Mouse (Mus musculus): ENCODE measurements around the gene Spag9.

The Spag9 gene

DNA sequence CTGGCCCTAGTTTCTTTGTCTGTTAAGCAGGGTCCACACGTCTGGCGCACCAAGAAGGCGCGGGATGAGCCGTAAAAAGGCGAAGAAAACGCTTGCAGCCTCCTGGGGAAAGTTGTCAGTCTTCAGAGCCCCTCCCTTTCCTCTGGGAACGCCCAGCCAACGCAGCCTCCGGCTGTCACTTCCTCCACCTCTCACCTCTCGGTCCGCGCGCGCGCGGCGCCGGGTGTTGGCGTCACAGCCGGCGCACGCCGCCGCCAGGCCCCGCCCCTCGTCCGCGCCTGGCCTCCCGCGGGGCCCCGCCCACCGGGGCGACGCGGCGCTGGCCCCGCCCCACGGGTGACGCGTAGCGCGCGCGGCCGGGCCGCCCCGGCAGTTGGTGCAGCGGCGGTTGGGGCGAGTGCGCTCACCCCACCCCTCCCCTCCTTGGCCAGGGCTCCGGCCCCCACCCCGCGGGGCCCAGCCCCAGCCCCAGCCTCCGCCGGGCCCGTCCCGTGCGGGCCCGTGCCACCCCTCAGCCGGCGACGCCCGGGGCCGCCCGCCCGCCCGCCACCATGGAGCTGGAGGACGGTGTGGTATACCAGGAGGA, at the start of gene Spag9:
Gene Spag9, plus strand, starts transcription at position 372 of the 586 bp plus-strand sequence.
- DNase-seq = peak; percentile 93

DNA sequence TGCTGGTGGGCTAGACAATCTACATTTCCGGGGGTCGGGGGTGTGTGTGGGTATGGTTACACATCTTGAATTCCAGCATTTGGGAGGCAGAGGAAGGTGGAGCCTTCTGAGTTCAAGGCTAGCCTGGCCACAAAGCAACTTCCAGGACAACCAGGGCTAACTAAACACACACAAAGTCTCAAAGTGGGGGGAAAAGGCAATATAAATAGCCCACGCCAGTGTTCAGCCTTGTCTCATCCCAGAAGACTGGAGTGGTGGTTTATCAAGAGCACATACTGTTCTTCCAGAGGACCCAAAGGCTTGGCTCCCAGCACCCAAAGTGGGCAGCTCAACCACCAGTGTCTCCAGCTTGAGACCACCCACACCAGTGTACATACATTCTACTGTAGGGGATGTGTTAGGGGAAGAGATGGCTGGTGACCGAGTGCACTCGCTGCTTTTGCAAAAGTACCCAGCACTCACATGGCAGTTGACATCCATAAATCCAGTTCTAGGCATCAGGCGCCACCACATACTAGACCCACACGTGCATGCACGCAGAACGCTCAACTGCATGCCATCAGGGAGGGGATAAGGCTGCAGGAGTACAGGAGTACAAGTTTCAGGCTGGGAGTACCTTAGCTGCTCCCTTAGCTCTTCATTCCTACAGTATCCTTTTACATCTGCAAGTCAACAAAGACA, 46.9 kb upstream of the Spag9 start:
- DNase-seq = no peak

DNA sequence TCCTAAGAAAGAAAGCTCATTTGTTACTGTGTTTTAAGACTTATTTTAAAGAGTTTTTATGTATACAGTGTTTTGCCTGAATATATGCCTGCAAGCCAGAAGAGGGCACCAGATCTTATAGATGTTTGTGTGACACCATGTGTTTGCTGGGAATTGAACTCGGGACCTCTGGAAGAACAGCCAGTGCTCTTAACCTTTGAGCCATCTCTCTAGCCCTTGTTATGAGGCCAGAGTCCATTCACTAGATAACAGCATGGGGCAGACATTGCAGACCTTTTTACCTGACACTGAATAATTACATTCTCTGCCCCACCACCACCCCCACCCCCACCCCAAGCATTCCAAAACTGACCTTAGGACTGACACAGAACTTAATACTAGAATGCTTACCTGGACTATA, 45.8 kb upstream of the Spag9 start:
- no peak for DNase-seq

DNA sequence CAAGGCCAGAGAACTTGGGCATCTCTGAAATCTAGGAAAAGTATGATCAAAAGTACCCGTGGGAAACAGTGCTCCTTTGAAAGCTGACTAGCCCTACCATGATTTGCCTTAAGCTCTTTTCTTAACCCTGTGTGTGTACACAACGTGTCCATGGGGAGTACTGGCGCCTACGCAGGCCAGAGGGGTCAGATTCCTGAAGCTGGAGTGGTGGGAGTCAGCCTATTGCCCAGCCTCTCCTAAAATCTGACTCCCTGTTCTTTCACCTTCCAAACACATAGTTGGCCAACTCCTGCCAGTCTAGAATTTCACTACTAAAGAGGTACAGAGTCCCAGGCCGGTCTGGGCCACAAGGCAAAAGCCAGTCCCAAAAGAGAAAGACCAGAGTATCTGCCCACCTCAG, 43.5 kb upstream of the Spag9 start:
- DNase-seq = no peak

DNA sequence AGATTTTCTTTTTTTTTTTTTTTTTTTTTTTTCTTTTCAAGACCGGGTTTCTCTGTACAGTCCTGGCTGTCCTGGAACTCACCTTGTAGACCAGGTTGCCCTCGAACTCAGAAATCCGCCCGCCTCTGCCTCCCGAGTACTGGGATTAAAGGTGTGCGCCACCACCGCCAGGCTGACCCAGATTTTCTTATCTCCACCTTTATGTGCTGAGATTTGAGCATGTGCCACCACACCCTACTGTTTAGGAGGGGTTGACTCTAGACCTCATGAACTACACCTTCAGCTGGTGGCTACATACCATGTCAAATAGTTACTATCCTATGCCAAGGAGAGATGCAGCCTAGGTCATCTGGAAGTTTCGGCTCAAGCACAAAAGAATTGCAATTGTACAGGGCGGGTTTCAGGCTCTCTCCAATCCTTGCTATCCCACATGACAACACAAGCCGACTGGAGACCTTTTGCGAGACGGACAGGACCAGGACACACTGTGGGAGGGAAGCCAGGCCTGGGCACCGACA, 41.1 kb upstream of the Spag9 start:
- no peak for DNase-seq

DNA sequence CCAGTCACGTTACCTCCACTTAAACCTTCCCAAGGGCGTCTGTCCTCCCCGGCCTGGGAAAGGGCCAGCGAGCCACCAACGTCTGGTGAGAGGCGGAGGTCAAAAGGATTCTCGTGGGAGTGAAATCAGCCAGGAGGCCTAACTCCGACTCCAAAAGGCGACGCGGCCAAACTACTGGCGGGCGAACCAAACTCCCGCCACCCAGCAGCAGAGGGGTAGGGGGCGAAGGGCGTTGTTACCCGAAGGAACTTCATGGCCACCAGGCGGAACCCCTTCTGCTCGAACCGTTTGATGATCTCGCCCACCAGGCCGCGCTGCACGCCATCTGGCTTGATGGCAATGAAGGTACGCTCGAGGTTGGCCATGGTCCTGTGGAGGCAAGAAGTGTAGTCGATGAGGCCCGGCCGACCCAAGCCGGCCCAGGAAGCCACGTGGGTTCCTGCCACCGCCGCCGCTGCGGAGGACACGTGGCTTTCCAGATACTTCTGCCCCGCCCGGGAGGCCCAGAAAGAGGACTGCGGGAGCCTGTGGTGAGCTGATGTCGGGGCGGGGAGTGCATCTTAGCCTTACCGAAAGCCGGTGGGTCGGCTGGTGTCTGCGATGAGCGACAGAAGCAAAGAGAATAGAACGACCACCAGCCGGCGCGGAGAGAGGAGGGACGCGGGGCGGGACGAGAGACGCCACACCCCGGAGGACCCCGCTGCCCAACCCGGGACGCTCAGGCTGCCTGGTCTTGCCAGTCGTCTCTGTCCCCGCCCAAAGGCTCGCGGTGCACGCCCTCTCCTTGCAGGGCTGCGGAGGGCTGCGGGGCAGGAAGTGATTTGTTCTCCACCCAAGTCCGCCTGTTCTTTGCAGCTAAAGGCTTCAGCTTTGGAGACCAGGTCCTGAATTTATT, 40.4 kb upstream of the Spag9 start:
- DNase-seq = peak; percentile 94

DNA sequence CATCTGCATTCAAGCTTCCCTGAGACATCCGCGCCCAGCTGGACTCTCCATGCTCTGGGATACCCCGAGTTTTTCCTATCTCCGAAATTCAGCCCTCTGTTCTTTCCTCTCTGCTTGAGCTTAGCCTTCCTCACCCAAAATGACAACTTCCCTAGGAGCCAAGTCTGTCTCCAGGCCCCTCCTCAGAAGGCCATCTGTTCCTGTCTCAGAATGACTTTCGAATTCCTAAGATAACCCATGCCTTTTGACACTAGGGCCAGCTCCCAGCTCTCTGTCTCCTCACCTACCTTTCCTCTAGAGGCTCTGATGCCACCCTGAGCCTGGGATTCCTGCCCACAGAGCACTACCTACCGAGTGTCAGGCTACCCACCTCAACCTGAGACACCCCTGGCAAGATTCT, 39.7 kb upstream of the Spag9 start, which contains the start of gene Nme2:
Gene Nme2, minus strand, starts transcription at position 101 of the 400 bp plus-strand sequence.
- DNase-seq = no peak

DNA sequence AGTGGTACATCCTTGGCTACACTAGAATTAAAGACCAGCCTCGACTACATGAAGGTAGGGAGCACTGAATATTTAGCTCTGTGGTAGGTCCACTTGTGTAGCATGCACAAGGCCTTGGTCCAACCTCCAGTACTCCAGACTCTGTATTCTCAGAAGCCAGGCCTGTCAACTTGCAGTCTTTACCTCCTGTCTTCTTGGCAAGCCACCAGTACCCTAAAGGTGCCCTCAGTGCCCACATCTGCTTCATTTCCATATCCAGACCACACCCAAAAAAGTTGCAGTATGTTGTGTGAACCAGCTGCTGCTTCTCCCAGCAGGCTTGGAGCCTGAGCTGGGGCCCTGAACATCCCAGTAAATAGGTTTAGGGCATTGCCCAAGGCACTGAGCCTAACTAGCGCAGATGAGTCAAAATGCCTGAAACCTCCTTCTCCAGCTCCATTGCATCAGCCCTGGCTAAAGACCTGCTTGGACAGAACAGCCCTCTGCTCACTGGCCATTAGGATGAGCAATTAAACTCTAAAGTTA, 38.8 kb upstream of the Spag9 start:
- DNase-seq = no peak

DNA sequence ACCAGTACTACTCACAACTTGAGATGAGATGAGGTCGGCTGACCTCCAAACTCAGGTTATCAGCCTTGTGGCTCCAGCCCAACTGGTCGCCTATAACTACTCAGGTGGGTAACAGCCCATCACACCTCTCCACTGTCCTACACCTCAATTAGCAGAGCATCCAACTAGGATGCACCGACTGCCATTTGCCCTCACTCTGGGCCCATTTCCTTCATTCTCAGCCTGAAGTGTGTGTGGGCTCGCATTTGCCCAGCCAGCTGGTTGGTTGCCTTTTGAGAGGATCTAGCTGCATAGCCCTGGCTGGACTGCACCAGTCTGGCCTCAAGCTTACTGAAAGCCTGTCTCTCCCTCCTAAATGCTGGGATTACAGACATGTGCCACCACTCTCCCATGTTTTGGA, 38.1 kb upstream of the Spag9 start:
- DNase-seq = no peak

DNA sequence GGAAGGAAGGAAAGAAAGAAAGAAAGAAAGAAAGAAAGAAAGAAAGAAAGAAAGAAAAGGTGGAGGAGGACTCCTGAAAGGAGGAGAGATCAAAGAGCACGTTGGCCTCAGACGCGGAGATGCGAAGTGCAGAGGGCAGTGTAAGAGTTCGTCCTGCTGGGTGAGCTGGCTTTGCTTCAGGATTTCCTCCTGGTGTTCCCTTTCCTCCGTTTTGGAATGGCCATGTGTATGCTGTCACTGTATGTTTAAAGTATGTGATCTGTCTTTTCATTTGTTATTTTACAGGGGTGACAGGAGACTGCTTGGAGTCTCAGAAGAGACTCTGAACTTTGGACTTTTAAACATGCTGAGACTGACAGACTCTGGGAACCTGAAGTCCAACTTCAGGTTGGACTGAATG, 34.4 kb upstream of the Spag9 start:
- no peak for DNase-seq

DNA sequence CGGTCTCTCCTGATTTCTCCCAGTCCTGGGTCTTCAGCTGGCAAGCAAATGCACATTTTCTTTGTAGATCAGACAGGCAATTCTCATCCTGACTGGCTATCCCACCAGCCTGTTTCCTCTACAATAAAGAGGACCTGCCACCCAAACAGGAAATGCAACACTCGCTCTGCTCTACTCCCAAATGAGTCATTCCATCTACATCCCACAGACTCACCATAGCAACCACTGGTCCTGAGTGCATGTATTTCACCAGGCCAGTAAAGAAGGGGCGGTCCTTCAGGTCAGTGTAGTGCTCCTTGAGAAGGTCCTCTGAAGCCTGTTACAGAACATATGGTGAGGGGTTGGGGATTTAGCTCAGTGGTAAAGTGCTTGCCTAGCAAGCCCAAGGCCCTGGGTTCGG, 32.9 kb upstream of the Spag9 start:
- no peak for DNase-seq

DNA sequence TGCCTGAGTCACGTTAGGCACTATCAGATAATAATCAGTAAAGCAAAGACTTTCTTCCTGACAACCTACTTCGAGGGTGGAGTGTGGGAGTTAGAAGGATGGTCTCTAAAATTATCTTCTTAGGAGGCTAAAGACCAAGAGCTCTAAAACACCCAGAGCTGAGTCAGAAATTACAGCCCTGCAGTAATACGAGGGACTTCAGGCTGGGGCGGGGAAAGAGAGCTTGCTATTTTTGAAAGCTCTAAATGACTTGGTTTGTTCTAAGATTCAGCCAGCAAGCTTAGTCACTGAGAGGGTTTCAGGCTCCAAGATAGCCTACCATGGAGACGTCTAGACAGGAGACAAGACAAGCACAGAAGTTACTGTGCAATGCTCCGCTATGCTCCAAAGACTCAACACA, 30.5 kb upstream of the Spag9 start:
- no peak for DNase-seq

DNA sequence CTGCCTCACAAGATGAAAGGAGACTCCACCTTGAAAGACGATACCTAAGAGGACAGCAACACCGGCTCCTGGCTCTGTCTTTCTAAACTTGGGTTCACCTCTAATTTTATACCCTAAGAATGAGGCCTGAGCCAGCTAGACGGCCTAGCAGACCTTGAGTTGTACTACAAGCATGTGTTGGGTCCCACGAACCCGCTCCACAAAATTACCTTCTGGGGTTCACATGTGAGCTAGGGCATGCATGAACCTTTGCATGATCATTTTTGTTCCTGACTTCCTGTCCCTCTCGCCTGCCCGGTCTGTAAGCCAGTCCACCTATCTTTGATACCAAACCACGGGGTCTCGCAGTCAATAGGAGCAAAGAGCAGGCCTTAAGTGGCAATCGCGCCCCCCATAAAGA, 28.5 kb upstream of the Spag9 start:
- no peak for DNase-seq

DNA sequence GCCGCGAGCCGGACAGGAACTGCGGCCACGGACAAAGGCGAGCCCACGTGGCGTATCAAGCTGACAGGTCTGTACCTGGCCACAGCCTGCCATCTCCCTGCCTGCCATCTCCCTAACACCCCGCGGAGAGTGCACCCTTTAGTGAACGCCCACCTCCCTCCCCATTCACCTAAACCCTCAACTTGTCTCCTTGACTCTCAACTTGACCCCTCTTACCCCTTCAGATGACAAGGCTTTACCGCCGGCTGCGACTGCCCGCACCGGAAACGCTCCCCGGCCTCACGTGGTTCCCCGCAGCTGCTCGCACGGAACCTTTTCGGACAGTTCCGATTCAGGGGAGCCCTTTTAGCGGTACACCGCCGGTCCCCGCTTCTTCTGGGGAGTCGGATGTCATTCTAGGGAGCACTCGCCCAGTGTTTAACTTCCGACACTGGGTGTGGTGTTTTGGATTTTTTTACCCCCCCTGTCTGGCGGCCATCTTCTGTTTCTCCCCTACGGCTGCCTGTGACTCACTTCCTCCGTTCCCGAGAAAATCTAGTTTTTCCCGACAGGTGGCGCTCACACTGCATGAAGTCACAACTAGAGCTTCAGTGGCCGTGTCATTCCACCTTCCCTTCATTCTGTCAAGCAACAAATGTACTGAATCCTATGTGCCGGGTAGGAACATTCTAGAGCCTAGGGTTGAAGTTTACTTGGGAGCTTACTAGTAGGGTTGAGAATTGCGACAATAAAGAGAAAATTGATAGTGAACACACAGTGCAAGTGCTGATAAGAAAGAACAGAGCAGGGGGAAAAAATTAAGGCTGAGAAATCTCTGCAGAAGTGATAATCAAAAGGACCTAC, 27.7 kb upstream of the Spag9 start, which contains the start of the genes Gm20390 and Nme1:
Gene Gm20390, minus strand, starts transcription at position 289 of the 843 bp plus-strand sequence.
Gene Nme1, minus strand, starts transcription at position 517 of the 843 bp plus-strand sequence.
- DNase-seq = peak; percentile 98

DNA sequence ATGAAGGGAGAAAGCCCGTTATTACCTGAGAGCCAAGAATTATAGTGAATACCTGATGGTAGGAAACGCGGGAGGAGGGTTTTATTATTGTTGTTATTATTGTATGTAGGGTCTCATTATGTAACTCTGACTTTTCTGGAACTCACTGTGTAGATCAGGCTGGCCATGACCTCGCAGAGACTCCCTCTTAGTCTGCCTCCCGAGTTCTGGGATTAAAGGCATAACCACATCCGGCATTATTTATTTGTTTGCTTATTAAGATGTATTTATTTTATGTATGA, 27.1 kb upstream of the Spag9 start:
- no peak for DNase-seq

DNA sequence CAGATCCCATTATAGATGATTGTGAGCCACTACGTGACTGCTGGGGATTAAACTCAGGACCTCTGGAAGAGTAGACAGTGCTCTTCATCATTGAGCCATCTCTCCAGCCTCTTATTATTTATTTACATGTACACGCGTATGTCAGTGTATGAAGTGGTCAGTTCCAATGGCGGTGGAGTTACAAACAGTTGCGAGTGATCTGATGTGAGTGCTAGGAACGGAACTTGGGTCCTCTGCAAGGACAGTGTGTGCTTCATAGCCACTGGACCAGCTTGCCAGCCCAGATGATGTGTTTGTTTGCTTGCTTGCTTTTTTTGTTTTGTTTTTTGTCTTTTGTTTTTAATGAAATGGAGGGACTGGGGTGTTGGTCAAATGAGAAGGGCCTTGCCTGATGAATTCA, 26.7 kb upstream of the Spag9 start:
- no peak for DNase-seq

DNA sequence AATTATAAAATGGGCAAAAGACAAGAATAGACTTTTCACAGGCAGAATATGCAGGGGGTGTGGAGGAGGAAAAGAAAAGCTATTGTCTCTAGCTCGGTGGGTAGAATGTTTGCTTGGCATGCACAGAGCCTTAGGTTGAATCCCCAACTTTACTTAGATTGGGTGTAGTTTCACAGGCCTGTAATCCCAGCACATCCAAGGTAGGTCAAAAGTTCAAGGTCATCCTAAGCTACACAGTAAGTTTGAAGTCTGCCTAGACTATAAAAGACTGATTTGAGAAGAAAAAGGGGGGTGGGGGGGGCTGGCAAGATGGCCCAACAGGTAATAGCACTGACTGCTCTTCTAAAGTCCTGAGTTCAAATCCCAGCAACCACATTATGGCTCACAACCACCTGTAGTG, 26.1 kb upstream of the Spag9 start:
- no peak for DNase-seq

DNA sequence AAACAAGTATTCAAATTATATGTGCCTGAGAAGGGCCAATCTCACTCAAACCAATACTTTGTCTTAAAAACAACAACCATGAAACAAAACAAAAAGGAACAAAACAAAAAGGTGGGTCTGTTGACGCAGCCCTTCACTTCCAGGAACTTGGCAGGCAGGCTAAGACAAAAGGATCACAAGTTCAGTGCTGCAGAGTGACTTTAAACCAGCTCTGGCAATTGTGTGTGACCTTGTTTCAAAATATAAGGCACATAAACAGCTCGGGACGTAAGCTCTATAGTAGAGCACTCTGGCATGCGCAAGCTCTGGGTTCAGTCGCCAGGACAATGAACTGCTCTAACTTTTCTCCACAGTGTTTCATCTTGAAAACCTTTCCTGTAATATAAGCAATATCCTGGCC, 22.9 kb upstream of the Spag9 start:
- DNase-seq = no peak

DNA sequence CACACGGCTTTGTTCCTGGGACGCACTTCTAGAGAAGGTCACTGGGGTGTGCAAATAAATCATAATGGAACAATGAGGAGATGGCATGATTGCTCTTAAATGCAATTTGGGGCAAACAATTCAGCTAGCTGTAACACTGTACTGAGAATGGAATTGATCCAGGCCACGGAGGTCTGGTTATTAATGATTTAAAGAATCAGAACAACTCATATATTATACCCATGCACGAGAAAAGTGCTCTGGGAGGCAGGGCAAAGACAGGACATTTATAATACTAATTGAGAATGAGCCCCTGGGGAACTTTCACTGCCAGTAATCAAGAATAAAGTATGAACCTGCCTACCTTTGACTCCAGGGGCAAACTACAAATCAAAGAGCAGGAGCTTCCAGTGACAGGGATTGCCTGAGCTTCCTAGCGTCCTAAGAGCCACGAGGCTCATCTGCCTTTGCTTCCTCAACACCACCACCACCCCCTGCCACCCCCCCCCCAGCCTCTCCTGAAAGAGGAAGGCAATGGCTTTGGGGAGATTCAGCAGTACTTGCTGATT, 16.3 kb upstream of the Spag9 start:
- DNase-seq = no peak

DNA sequence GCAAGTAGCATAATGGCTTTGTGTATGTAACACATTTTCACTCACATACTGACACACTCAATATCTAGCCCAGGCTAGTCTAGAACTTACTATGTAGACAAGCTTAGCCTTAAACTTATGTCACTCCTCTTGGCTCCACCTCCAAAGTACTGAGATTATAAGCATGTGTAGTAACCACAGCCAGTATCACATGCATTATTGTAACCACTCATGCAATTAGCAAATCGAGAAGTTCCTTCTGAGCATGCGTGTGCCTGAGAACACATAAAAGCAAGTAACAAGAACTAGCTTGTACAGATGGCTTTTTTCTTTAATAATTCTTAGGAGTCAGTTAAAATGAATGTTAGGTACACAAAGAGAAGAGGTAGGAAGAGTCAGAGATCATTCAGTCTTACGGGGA, 11.3 kb upstream of the Spag9 start:
- no peak for DNase-seq

DNA sequence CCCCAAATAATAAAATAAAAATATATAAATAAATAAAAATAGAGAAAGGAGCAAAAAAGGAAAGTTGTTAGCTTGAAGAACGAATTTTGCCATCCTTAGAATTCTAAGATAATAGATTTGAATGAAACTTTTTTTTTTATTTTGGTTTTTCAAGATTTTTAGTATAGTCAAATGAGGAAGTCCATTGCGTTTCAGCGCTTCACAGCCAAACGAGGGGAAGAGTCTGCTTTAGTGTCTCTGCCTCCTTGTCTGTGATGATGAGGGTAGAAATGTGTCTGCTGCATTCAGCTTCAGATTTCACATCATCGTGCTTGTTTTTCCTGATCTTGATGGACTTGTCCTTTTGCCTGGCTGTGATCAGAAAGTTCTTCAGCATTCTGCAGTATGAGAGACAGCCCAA, 10.6 kb upstream of the Spag9 start:
- no peak for DNase-seq

DNA sequence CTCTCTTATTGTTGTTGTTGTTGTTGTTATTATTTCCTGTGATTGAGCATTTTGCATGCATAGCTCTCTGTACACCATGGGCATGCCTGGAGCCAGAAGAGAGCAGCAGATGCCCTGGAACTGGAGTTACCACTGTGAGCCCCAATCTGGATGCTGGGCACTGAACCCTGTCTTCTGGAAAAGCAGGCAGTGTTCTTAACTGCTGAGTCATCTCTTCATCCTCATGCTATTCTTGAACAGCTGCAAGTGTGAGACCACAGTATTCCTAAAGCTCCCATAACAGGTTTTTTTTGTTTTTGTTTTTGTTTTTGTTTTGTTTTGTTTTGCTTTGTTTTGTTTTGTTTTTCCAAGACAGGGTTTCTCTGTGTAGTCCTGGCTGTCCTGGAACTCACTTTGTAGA, 9.6 kb upstream of the Spag9 start:
- no peak for DNase-seq
